Mouse (Mus musculus): ENCODE results near the gene N4bp2.

GRCm38 (mm10) chr5:65866591-65866990, 103.3 kb downstream of the N4bp2 start:
- no peak for TF ChIP-seq CTCF (IDR thresholded peaks at IDR 0.05; ENCODE audit: control insufficient read depth, insufficient read depth, low read length)
- TF ChIP-seq POLR2A (IDR thresholded peaks at IDR 0.05; ENCODE audit: borderline replicate concordance, control insufficient read depth, low read depth, low read length), result no peak

All from bone marrow, adult 2 months (tissue).